Mouse (Mus musculus) intestine, embryonic 16.5 days (tissue): ENCODE measurements around the gene Ewsr1. TPM values are rescaled to one million over a fixed set of nuclear protein-coding genes. Genes with fewer than 3 reads are reported as not detected.

Experiments used
- ATAC-seq: fragments of 200-750 bp; cut with Nextera tagmentation; 2 replicates; pipeline ENCODE4 v1.8.0; 2017; ENCODE audit warnings: moderate TSS enrichment, moderate library complexity
- H3K27ac ChIP-seq: fragments of 300-500 bp; sonication (generic); 2 replicates; pipeline ENCODE4 v1.5.1; 2014; ENCODE audit warnings: mild to moderate bottlenecking, low read length
- H3K27me3 ChIP-seq: fragments of 300-500 bp; sonication (generic); replicated peaks from 2 replicates; pipeline ENCODE4 v1.6.1; 2014; ENCODE audit warnings: low read length, control low read depth, mixed read lengths; ENCODE audit not compliant: control insufficient read depth, insufficient read depth
- H3K36me3 ChIP-seq: fragments of 300-500 bp; sonication (generic); 2 replicates; pipeline ENCODE4 v1.6.1; 2014; ENCODE audit warnings: low read length, control low read depth; ENCODE audit not compliant: control insufficient read depth, insufficient read depth
- H3K4me1 ChIP-seq: fragments of 300-500 bp; sonication (generic); 2 replicates; pipeline ENCODE4 v1.6.1; 2014; ENCODE audit warnings: low read length, control low read depth, mixed read lengths; ENCODE audit not compliant: control insufficient read depth, insufficient read depth
- H3K4me2 ChIP-seq: fragments of 300-500 bp; sonication (generic); 2 replicates; pipeline ENCODE4 v1.6.1; 2014; ENCODE audit warnings: low read depth, low read length, control low read depth
- H3K4me3 ChIP-seq: fragments of 300-500 bp; sonication (generic); 2 replicates; pipeline ENCODE4 v1.5.1; 2014; ENCODE audit warnings: mild to moderate bottlenecking, low read length
- H3K9ac ChIP-seq: fragments of 300-500 bp; sonication (generic); 2 replicates; pipeline ENCODE4 v1.6.1; 2014; ENCODE audit warnings: low read depth, low read length
- H3K9me3 ChIP-seq: fragments of 300-500 bp; sonication (generic); 2 replicates; pipeline ENCODE4 v1.6.1; 2016; ENCODE audit warnings: low read length, control low read depth; ENCODE audit not compliant: control insufficient read depth
- WGBS: fragments of 180-500 bp; shearing (Covaris S2); extraction: QIAGEN DNeasy Blood & Tissue Kit; methylation state at CpG from one replicate; pipeline ENCODE4 v1.1.7; 2014; 5-methylcytosine and 5-hydroxymethylcytosine counted together
- polyA plus RNA-seq: library from polyadenylated mRNA; unstranded; fragments of >200 nt; fragmentation: Nextera tagmentation; extraction: Ambion mirVana; gene quantifications from 2 replicates; pipeline ENCODE4 v1.2.1, GENCODE M21; 2015

The Ewsr1 gene
- polyA plus RNA-seq, result 499 and 529 TPM in 2 replicates

DNA sequence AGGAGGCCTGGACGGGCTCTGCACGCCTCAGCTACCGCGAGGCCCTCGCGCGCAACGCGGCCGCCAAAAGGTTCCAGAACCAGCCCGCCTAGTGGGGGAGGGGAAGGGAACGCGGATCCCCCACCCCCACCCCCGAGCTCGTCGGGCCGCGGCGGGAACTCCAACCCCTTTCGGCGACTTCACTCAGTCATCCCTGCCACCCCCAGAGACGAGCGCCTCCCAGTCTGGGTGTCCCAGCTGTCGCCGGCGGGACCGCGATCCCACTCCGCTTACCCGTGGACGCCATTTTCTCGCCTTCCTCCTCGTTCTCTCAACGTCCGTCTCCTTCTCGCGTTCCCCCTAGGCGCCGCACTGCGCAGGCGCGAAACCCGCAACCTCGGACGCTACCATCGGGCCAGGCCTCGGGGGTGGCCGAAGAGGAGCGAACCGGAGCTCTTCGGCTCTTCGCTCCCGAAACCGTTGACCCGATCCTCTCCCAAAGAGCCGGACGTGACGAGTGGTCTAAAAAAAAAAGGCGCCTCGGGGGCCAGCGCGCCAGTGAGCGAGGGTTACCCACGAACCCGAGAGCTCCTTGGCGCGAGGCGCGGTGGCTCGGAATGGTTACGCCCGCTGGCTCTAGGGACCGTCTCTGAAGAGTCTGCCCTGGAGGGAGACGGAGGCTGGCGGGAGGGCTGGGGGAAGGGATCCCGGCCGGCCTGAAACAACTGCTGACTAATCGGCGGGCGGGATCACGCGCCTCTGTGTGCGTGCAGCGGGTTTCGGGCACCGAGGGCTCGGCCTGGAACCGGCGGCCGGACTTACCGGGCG is at the start of gene Ewsr1, which contains the start of gene Rhbdd3:
Gene Ewsr1, minus strand, starts transcription at position 531 of the 807 bp plus-strand sequence.
Gene Rhbdd3, plus strand, starts transcription at position 191 of the 807 bp plus-strand sequence.
- under 1% methylated on average over 91 of the region's 92 CpGs for whole genome bisulfite sequencing
- Histone ChIP-seq H3K9me3 (no peaks in the 10 kb centered on the region), H3K4me2 (peak within 1 kb of the TSS; percentile 66), H3K36me3 (no peaks in the 10 kb centered on the region; the same call in none of the 2 replicates), H3K4me3 (peak within 1 kb of the TSS; percentile 98), H3K27ac (peak within 1 kb of the TSS; percentile 95), H3K4me1 (peaks cover 27% of the 10 kb centered on the region), H3K27me3 (no peaks in the 10 kb centered on the region), H3K9ac (peak within 1 kb of the TSS; percentile 100)
- ATAC-seq, result peak; percentile 89

DNA sequence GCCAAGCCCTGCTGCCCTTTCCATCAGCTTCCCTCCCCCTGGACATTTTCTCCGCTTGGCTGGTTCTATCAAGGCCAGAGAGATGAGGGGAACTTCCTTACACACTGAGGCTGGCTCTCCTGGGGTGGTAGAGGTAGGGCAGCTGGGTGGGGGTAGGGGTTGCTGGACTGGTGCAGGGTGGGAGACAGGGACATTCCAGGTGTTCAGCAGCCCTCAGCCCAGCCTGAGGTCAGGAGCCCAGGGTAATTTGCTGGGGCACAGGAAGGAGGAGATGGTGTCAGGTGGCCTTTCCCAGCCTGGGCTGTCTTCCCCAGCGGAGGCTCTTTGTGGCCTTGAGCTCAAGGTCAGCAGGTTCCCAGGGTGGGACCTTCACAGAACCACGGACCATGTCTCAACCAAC is 46.5 kb upstream of the Ewsr1 start:
- H3K9ac ChIP-seq, result no peak overlapping the region
- H3K27me3 ChIP-seq, result no peaks in the 10 kb centered on the region
- WGBS, result 66% methylated on average over 3 of the region's 3 CpGs
- H3K4me3 ChIP-seq, result no peak overlapping the region
- H3K4me2 ChIP-seq, result no peak overlapping the region
- H3K9me3 ChIP-seq, result no peaks in the 10 kb centered on the region
- peaks cover 51% of the 10 kb centered on the region for H3K4me1 ChIP-seq
- no peak for ATAC-seq
- no peaks in the 10 kb centered on the region for H3K36me3 ChIP-seq
- H3K27ac ChIP-seq, result no peak overlapping the region

DNA sequence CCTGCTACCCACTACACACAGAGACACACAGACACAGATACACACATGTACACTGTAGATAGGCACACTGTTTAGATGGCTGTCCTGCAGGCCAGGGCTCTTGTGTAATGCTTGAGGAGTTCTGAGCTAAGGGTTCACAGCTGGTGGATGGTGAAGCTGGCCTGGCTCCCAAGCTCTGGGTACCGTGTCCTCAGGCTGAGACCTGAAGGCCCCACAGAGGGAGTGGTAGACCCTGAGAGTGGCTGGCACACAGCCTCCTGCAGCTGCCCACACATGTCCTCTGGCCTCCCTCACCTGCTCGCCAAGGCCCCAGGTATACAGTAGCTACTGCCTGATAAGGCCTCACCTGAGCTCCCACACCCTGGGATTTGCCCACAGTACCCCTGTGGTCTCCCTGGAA is 42.9 kb upstream of the Ewsr1 start:
- peak; percentile 29 for ATAC-seq
- H3K27me3 ChIP-seq, result no peaks in the 10 kb centered on the region
- peak overlapping the region; percentile 78 for H3K27ac ChIP-seq
- H3K4me2 ChIP-seq, result no peak overlapping the region
- WGBS, result 53% methylated on average over 2 of the region's 2 CpGs
- H3K4me1 ChIP-seq, result peaks cover 51% of the 10 kb centered on the region
- H3K4me3 ChIP-seq, result no peak overlapping the region
- no peaks in the 10 kb centered on the region for H3K9me3 ChIP-seq
- peak overlapping the region; percentile 38 for H3K9ac ChIP-seq
- no peaks in the 10 kb centered on the region for H3K36me3 ChIP-seq

DNA sequence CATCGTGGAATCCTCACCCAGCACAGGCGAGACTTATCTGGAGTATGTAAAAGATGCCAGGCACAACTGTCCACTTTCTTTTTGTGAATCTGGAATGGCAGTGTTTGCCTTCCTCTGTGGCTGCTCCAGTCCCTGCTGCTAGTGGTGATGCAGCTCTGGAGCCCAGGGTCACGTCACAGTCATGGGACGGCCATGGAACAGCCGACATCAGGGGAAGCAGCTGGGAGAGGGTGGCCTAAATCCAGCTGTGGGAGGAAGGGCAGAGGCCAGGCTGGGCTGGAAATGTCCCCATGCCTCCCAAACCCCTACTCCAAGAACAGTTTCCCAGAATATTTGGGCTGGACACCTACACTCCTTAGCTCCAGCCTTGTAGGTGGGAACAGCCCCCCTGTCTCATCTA is 42.2 kb upstream of the Ewsr1 start:
- Histone ChIP-seq H3K27me3 (no peaks in the 10 kb centered on the region), H3K36me3 (no peaks in the 10 kb centered on the region), H3K4me2 (no peak overlapping the region), H3K9ac (peak overlapping the region; percentile 10; the same call in 1 of the 2 replicates), H3K4me3 (no peak overlapping the region), H3K27ac (peak overlapping the region; percentile 78), H3K4me1 (peaks cover 51% of the 10 kb centered on the region), H3K9me3 (no peaks in the 10 kb centered on the region)
- no peak for ATAC-seq
- 80% methylated on average over 5 of the region's 5 CpGs for WGBS

DNA sequence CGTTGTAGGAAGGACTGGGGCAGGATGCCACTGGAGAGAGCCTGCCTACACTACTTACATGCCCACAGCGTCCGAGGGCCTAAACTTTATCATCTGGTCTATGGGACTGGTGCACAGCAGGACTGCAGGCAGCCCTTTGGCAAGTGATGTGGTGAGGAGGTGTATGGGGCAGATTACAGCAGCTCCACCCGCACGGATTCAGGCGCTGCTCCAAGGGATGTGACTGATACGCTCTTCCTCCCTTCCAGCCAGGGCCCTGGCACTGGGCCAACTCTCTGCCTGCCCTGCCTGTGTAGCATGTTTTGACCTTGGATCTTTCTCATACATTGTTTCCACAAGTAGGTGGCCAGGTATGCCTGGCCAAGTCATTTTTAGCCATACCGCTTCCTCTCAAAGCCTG is 41.6 kb upstream of the Ewsr1 start:
- H3K4me2 ChIP-seq, result no peak overlapping the region
- no peaks in the 10 kb centered on the region for H3K36me3 ChIP-seq
- H3K4me3 ChIP-seq, result no peak overlapping the region
- no peaks in the 10 kb centered on the region for H3K9me3 ChIP-seq
- peaks cover 48% of the 10 kb centered on the region for H3K4me1 ChIP-seq
- ATAC-seq, result peak; percentile 67
- peak overlapping the region; percentile 78 for H3K27ac ChIP-seq
- 0 out of 2 replicates have a peak overlapping the region, but pooled peaks have one; percentile 33 for H3K9ac ChIP-seq
- 29% methylated on average over 8 of the region's 8 CpGs for WGBS
- H3K27me3 ChIP-seq, result no peaks in the 10 kb centered on the region

DNA sequence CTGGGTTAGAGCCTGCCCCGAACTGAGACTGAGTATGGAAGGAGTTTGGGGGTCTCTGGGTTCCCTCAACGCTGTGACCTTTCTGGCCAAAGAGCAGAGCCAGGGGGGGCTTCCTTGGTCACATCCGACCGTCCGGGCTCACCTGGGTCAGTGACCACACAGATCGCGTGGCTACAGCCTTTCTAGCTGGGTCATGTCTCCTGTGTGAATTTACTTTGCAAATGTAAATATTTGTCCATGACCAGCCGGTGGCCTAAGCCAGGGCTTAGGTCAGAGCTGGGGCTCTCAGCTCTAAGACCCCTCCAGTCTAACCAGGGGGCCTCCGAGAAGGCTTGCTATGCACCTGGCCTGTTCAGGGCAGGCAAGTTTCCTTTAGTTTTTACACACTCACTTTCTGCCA is 40.3 kb upstream of the Ewsr1 start:
- peak overlapping the region; percentile 67 for H3K27ac ChIP-seq

DNA sequence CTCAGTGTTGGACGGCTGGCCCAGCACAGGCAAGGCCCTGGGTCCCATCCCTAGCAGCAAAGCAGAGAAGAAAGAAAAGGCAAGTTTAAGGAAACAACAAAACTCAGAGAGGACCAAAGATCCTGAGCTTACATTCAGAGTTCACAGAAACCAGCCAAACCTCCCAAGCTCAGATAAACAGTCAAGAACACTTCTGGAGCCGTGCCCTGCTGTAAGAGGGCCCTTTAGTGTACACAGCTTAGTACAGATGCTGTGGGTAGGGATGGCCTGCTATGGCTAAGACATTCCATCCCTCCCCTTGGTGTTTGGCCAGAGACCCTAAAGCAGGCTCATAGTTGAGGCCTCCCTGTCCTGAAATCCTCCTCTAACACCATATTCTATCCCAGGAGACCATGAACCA is 39.6 kb upstream of the Ewsr1 start:
- peak overlapping the region; percentile 32; the same call in 1 of the 2 replicates for H3K9ac ChIP-seq
- ATAC-seq, result no peak
- no peak overlapping the region for H3K4me3 ChIP-seq
- H3K4me1 ChIP-seq, result peaks cover 43% of the 10 kb centered on the region
- 51% methylated on average over 2 of the region's 2 CpGs for WGBS
- H3K27ac ChIP-seq, result peak overlapping the region; percentile 67
- H3K4me2 ChIP-seq, result peak overlapping the region; percentile 11; the same call in 1 of the 2 replicates
- no peaks in the 10 kb centered on the region for H3K36me3 ChIP-seq
- no peaks in the 10 kb centered on the region for H3K27me3 ChIP-seq
- H3K9me3 ChIP-seq, result no peaks in the 10 kb centered on the region

More for the DNA sequence above, 40.3 kb upstream of the Ewsr1 start:
- H3K9ac ChIP-seq, result peak overlapping the region; percentile 32; the same call in 1 of the 2 replicates
- H3K4me1 ChIP-seq, result peaks cover 46% of the 10 kb centered on the region
- ATAC-seq, result no peak
- no peaks in the 10 kb centered on the region for H3K36me3 ChIP-seq
- H3K27me3 ChIP-seq, result no peaks in the 10 kb centered on the region
- H3K4me2 ChIP-seq, result 0 out of 2 replicates have a peak overlapping the region, but pooled peaks have one; percentile 11
- no peak overlapping the region for H3K4me3 ChIP-seq
- 47% methylated on average over 9 of the region's 9 CpGs for WGBS
- no peaks in the 10 kb centered on the region for H3K9me3 ChIP-seq

DNA sequence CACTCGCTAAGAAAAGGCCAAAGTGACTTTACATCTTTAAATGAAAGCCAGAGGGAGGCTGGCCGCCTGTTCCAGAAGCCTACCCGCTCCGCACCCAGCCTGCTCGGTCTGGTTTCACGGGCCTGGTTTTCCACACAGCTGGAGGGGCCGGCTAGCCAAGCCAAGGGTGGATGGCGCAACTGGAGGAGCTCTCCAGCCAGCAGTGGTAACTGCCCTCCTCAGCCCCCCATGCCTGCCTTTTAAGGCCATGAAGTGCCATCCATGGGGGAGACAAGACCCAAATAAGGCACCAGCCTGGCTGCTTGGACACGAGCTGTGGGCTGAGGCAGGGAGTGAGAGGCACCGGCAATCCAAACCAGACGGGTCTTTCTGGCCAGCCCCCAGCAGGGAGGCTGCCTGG is 36.8 kb upstream of the Ewsr1 start:
- Histone ChIP-seq H3K27ac (peak overlapping the region; percentile 53), H3K36me3 (no peaks in the 10 kb centered on the region), H3K9me3 (no peaks in the 10 kb centered on the region), H3K4me3 (0 out of 2 replicates have a peak overlapping the region, but pooled peaks have one; percentile 7), H3K9ac (peak overlapping the region; percentile 20; the same call in 1 of the 2 replicates), H3K4me2 (no peak overlapping the region), H3K27me3 (no peaks in the 10 kb centered on the region), H3K4me1 (peaks cover 28% of the 10 kb centered on the region)
- 63% methylated on average over 11 of the region's 11 CpGs for WGBS
- no peak for ATAC-seq

DNA sequence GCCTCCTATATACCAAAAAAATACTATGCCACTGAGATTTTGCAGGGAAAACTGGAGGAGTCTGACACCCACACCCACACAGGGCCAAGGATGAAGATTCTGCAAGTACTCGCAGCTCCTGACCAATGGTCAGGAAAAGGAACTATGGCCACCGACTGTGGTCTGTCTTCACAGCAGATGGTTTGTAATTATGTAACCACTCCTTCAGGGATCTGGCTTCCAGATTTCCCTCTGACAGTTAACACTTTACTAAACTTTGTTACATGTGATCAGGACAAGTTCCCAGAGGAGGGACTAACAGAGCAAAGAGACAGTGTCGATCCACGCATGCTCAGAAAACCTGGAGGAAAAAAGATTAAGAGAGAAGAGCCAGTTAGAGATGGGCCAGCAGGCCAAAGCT is 33.7 kb upstream of the Ewsr1 start:
- Histone ChIP-seq H3K4me1 (0 out of 2 replicates have a peak, but pooled peaks cover 2% of the 10 kb centered on the region), H3K4me2 (no peak overlapping the region), H3K27me3 (no peaks in the 10 kb centered on the region), H3K27ac (no peak overlapping the region), H3K9ac (no peak overlapping the region), H3K36me3 (no peaks in the 10 kb centered on the region), H3K4me3 (no peak overlapping the region), H3K9me3 (no peaks in the 10 kb centered on the region)
- WGBS, result 66% methylated on average over 4 of the region's 4 CpGs
- no peak for ATAC-seq
